ENCODE assay signal across 9 mouse cellular contexts in genomic region chr11:113619420-113620080, GRCm38 (mm10). TPM values are rescaled to one million over a fixed set of nuclear protein-coding genes. Genes with fewer than 3 reads are reported as not detected.
DNase-seq lines count a peak whose midpoint lies in the region; ATAC-seq lines count a peak whose summit lies in the region.
"Had no signal": no experiment of that assay in that cellular context is flagged by ENCODE, and none has a peak within 500 bp of the region (broad histone marks: within the 10 kb centered on the region; RNA-seq: fewer than 3 reads in every experiment).

No protein-coding gene starts in this region.

- H3K9ac ChIP-seq in kidney, embryonic 15.5 days: peak overlapping the region; percentile 44
- H3K9ac ChIP-seq in hindbrain, embryonic 12.5 days: peak overlapping the region; percentile 61
- peak overlapping the region; percentile 76 for H3K9ac ChIP-seq in midbrain, embryonic 13.5 days (replicated peaks)

- H3K36me3 ChIP-seq in kidney, embryonic 15.5 days: no peaks in the 10 kb centered on the region
- H3K36me3 ChIP-seq in hindbrain, embryonic 12.5 days: peaks cover 9% of the 10 kb centered on the region; the same call in 1 of the 2 replicates
- H3K36me3 ChIP-seq in midbrain, embryonic 13.5 days: peaks cover 5% of the 10 kb centered on the region

- H3K27ac ChIP-seq in kidney, embryonic 15.5 days: no peak overlapping the region
- H3K27ac ChIP-seq in brown adipose tissue, adult 24 weeks (replicated peaks; ENCODE audit: low read depth, low read length): no peak overlapping the region
- H3K27ac ChIP-seq in hindbrain, embryonic 12.5 days: peak overlapping the region; percentile 35; the same call in 1 of the 2 replicates
- 0 out of 2 replicates have a peak overlapping the region, but pooled peaks have one; percentile 30 for H3K27ac ChIP-seq in midbrain, embryonic 13.5 days

- H3K4me3 ChIP-seq in kidney, embryonic 15.5 days (replicated peaks): peak overlapping the region; percentile 47
- peak overlapping the region; percentile 38 for H3K4me3 ChIP-seq in brown adipose tissue, adult 24 weeks (ENCODE audit: insufficient read depth, low read depth, low read length)
- peak overlapping the region; percentile 47 for H3K4me3 ChIP-seq in hindbrain, embryonic 12.5 days
- peak overlapping the region; percentile 57 for H3K4me3 ChIP-seq in midbrain, embryonic 13.5 days (replicated peaks)

- intact Hi-C loops in left cerebral cortex, postnatal 10 days (cut with DNase I): loop anchor here (5.0 kb wide), 3 partner anchors 122 to 442 kb away; no protein-coding TSS in a partner anchor

- 1% methylated on average over 31 of the region's 31 CpGs for WGBS in kidney, embryonic 15.5 days
- 4% methylated on average over 31 of the region's 31 CpGs for whole genome bisulfite sequencing in hindbrain, embryonic 12.5 days
- 2% methylated on average over 31 of the region's 31 CpGs for WGBS in midbrain, embryonic 13.5 days

- no peak for DNase-seq in kidney, postnatal 14 days
- DNase-seq in left cerebral cortex, adult 18-20 months (ENCODE audit: low spot score in 2 of 2): no peak
- DNase-seq in left cerebral cortex, postnatal 10 days (ENCODE audit: extremely low spot score in 1 of 2, low spot score in 2 of 2): no peak
- no peak for DNase-seq in layer of hippocampus, postnatal 36 days

- peak overlapping the region; percentile 96 for H3K4me2 ChIP-seq in kidney, embryonic 15.5 days
- peak overlapping the region; percentile 77 for H3K4me2 ChIP-seq in hindbrain, embryonic 12.5 days (replicated peaks)
- H3K4me2 ChIP-seq in midbrain, embryonic 13.5 days (replicated peaks): peak overlapping the region; percentile 93

- H3K4me1 ChIP-seq in kidney, embryonic 15.5 days: peaks cover 34% of the 10 kb centered on the region
- peaks cover 4% of the 10 kb centered on the region; the same call in 1 of the 2 replicates for H3K4me1 ChIP-seq in brown adipose tissue, adult 24 weeks (ENCODE audit: control insufficient read depth, insufficient read depth, insufficient read length, low read length)
- peaks cover 38% of the 10 kb centered on the region for H3K4me1 ChIP-seq in hindbrain, embryonic 12.5 days
- peaks cover 44% of the 10 kb centered on the region for H3K4me1 ChIP-seq in midbrain, embryonic 13.5 days (replicated peaks)

- no peak for ATAC-seq in kidney, embryonic 15.5 days (replicated peaks; ENCODE audit: low FRiP score)
- no peak; the same call in 1 of the 2 replicates for ATAC-seq in hindbrain, embryonic 12.5 days (ENCODE audit: low FRiP score)
- ATAC-seq in midbrain, embryonic 13.5 days: no peak; the same call in 1 of the 2 replicates

- no peaks in the 10 kb centered on the region for H3K9me3 ChIP-seq in kidney, embryonic 15.5 days (replicated peaks)
- no peaks in the 10 kb centered on the region for H3K9me3 ChIP-seq in hindbrain, embryonic 12.5 days (replicated peaks)
- H3K9me3 ChIP-seq in midbrain, embryonic 13.5 days: no peaks in the 10 kb centered on the region

- H3K27me3 ChIP-seq in kidney, embryonic 15.5 days: peaks cover 41% of the 10 kb centered on the region
- H3K27me3 ChIP-seq in hindbrain, embryonic 12.5 days: peaks cover 30% of the 10 kb centered on the region
- H3K27me3 ChIP-seq in midbrain, embryonic 13.5 days: peaks cover 53% of the 10 kb centered on the region

RNA-seq across cellular contexts. Expression of gene Sstr2, which starts 0.4 kb away (rescaled TPM):
- 0.51 and 1.1 TPM in 2 replicates for polyA plus RNA-seq in kidney, embryonic 15.5 days (2015; fragmentation: Nextera tagmentation; extraction: Ambion mirVana)
- polyA plus RNA-seq in brown adipose tissue, adult 24 weeks (2012; ENCODE audit: insufficient read depth, insufficient read length, missing spikeins): not detected in 2 replicates
- polyA plus RNA-seq in hindbrain, embryonic 12.5 days (2016; fragmentation: Nextera tagmentation; extraction: Ambion mirVana): 35.3 and 37.8 TPM in 2 replicates
- 15.7 and 19.4 TPM in 2 replicates for polyA plus RNA-seq in midbrain, embryonic 13.5 days (2015; fragmentation: Nextera tagmentation; extraction: Ambion mirVana)
- total RNA-seq in left cerebral cortex, adult 18-20 months (2021): 10 to 100 TPM; 30.0 to 35.9 TPM
- total RNA-seq in left cerebral cortex, postnatal 10 days (2021): 10 to 100 TPM; 33.8 to 38.1 TPM
- total RNA-seq in layer of hippocampus, postnatal 36 days (2021): 10 to 100 TPM; 22.6 to 23.8 TPM
- total RNA-seq: gastrocnemius, postnatal 14 days had no signal

RNA-seq across cellular contexts. Expression of gene Cog1, which starts 29.4 kb away (rescaled TPM):
- 23.6 and 25.6 TPM in 2 replicates for polyA plus RNA-seq in kidney, embryonic 15.5 days (2015; fragmentation: Nextera tagmentation; extraction: Ambion mirVana)
- polyA plus RNA-seq in brown adipose tissue, adult 24 weeks (2012; ENCODE audit: insufficient read depth, insufficient read length, missing spikeins): 16.7 and 19.4 TPM in 2 replicates
- 42.1 and 45.5 TPM in 2 replicates for polyA plus RNA-seq in hindbrain, embryonic 12.5 days (2016; fragmentation: Nextera tagmentation; extraction: Ambion mirVana)
- 31.7 and 33.2 TPM in 2 replicates for polyA plus RNA-seq in midbrain, embryonic 13.5 days (2015; fragmentation: Nextera tagmentation; extraction: Ambion mirVana)
- total RNA-seq in left cerebral cortex, adult 18-20 months (2021): 10 to 100 TPM; 47.3 to 51.8 TPM
- total RNA-seq in left cerebral cortex, postnatal 10 days (2021): 10 to 100 TPM; 38.0 to 38.2 TPM
- 10 to 100 TPM; 55.0 to 59.6 TPM for total RNA-seq in layer of hippocampus, postnatal 36 days (2021)

RNA-seq across cellular contexts. Expression of gene Slc39a11, which starts 30.3 kb away (rescaled TPM):
- 22.0 and 22.2 TPM in 2 replicates for polyA plus RNA-seq in kidney, embryonic 15.5 days (2015; fragmentation: Nextera tagmentation; extraction: Ambion mirVana)
- polyA plus RNA-seq in brown adipose tissue, adult 24 weeks (2012; ENCODE audit: insufficient read depth, insufficient read length, missing spikeins): 6.5 and 7.0 TPM in 2 replicates
- polyA plus RNA-seq in hindbrain, embryonic 12.5 days (2016; fragmentation: Nextera tagmentation; extraction: Ambion mirVana): 32.3 and 33.5 TPM in 2 replicates
- polyA plus RNA-seq in midbrain, embryonic 13.5 days (2015; fragmentation: Nextera tagmentation; extraction: Ambion mirVana): 29.8 and 31.2 TPM in 2 replicates
- total RNA-seq in left cerebral cortex, adult 18-20 months (2021): 10 to 100 TPM; 13.9 to 15.3 TPM
- 10 to 100 TPM; 19.9 to 21.8 TPM for total RNA-seq in left cerebral cortex, postnatal 10 days (2021)
- 10 to 100 TPM; 19.8 to 20.8 TPM for total RNA-seq in layer of hippocampus, postnatal 36 days (2021)

Comparison
In these comparisons a context has a peak if more than half of its experiments do, and no peak if none do; other contexts are left out.
1. H3K27ac ChIP-seq: peak in hindbrain, embryonic 12.5 days (single experiment) and midbrain, embryonic 13.5 days (single experiment); none in kidney, embryonic 15.5 days (single experiment) and brown adipose tissue, adult 24 weeks (single experiment).
2. Peak in every context shown above with its lines, with median percentiles within 50 percentile points of each other: H3K4me2 ChIP-seq, H3K4me3 ChIP-seq and H3K9ac ChIP-seq.